Mouse (Mus musculus): Measurements from ENCODE around the gene Usp28. TPM values are rescaled to one million over a fixed set of nuclear protein-coding genes. Genes with fewer than 3 reads are reported as not detected.

Gene Usp28
- polyA plus RNA-seq, 1 experiment: 7.7 TPM

GRCm38 (mm10) chr9:49055333-49056205, 70.4 kb downstream of the Usp28 start, which contains the start of gene Zw10:
Gene Zw10, plus strand, starts transcription at chr9:49055613.
- WGBS: 1% methylated on average over 53 of the region's 53 CpGs
- no peaks in the 10 kb centered on the region for H3K27me3 ChIP-seq (ENCODE audit: control insufficient read depth, insufficient read depth, low read length)
- peaks cover 6% of the 10 kb centered on the region for H3K36me3 ChIP-seq (ENCODE audit: control insufficient read depth, insufficient read depth, low read length)
- H3K27ac ChIP-seq (ENCODE audit: insufficient read depth, low read depth, low read length): 0 out of 2 replicates have a peak within 1 kb of the TSS, but pooled peaks have one; percentile 33
- peak within 1 kb of the TSS; percentile 97 for H3K4me3 ChIP-seq (ENCODE audit: low read depth, low read length)
- H3K4me1 ChIP-seq (ENCODE audit: control insufficient read depth, insufficient read depth, insufficient read length, low read length): no peaks in the 10 kb centered on the region
- peak; percentile 63; the same call in 1 of the 2 replicates for TF ChIP-seq POLR2A (IDR thresholded peaks at IDR 0.05; ENCODE audit: low read depth, low read length)
- no peak for TF ChIP-seq CTCF (IDR thresholded peaks at IDR 0.05; ENCODE audit: extremely low read depth, insufficient read length, insufficient replicate concordance, low read depth, low read length)

- TF ChIP-seq POLR2A (IDR thresholded peaks at IDR 0.05; ENCODE audit: low read depth, low read length) (no peak), CTCF (IDR thresholded peaks at IDR 0.05; ENCODE audit: extremely low read depth, insufficient read length, insufficient replicate concordance, low read depth, low read length) (no peak)
- Histone ChIP-seq H3K27me3 (ENCODE audit: control insufficient read depth, insufficient read depth, low read length) (no peaks in the 10 kb centered on the region), H3K27ac (ENCODE audit: insufficient read depth, low read depth, low read length) (no peak overlapping the region), H3K36me3 (ENCODE audit: control insufficient read depth, insufficient read depth, low read length) (peaks cover 50% of the 10 kb centered on the region), H3K4me3 (ENCODE audit: low read depth, low read length) (no peak overlapping the region), H3K4me1 (ENCODE audit: control insufficient read depth, insufficient read depth, insufficient read length, low read length) (no peaks in the 10 kb centered on the region)
- 88% methylated on average over 3 of the region's 3 CpGs for WGBS
These were observed 91.7 kb downstream of the Usp28 start for GRCm38 (mm10) chr9:49076847-49077246.

GRCm38 (mm10) chr9:49081107-49081506, 95.9 kb downstream of the Usp28 start, which contains the start of gene Tmprss5:
Gene Tmprss5, plus strand, starts transcription at chr9:49081260.
- no peaks in the 10 kb centered on the region for H3K27me3 ChIP-seq (ENCODE audit: control insufficient read depth, insufficient read depth, low read length)
- H3K4me3 ChIP-seq (ENCODE audit: low read depth, low read length): no peak within 1 kb of the TSS
- no peak within 1 kb of the TSS for H3K27ac ChIP-seq (ENCODE audit: insufficient read depth, low read depth, low read length)
- H3K36me3 ChIP-seq (ENCODE audit: control insufficient read depth, insufficient read depth, low read length): peaks cover 22% of the 10 kb centered on the region
- WGBS: 75% methylated on average over 5 of the region's 5 CpGs
- TF ChIP-seq CTCF (IDR thresholded peaks at IDR 0.05; ENCODE audit: extremely low read depth, insufficient read length, insufficient replicate concordance, low read depth, low read length) (no peak), POLR2A (IDR thresholded peaks at IDR 0.05; ENCODE audit: low read depth, low read length) (no peak)
- H3K4me1 ChIP-seq (ENCODE audit: control insufficient read depth, insufficient read depth, insufficient read length, low read length): no peaks in the 10 kb centered on the region

GRCm38 (mm10) chr9:49081561-49081960, 96.4 kb downstream of the Usp28 start:
- 24% methylated on average over 4 of the region's 4 CpGs for WGBS
- no peak overlapping the region for H3K27ac ChIP-seq (ENCODE audit: insufficient read depth, low read depth, low read length)
- no peak for TF ChIP-seq POLR2A (IDR thresholded peaks at IDR 0.05; ENCODE audit: low read depth, low read length)
- peak; percentile 64; the same call in 1 of the 2 replicates for TF ChIP-seq CTCF (IDR thresholded peaks at IDR 0.05; ENCODE audit: extremely low read depth, insufficient read length, insufficient replicate concordance, low read depth, low read length)
- peaks cover 22% of the 10 kb centered on the region for H3K36me3 ChIP-seq (ENCODE audit: control insufficient read depth, insufficient read depth, low read length)
- no peak overlapping the region for H3K4me3 ChIP-seq (ENCODE audit: low read depth, low read length)
- H3K27me3 ChIP-seq (ENCODE audit: control insufficient read depth, insufficient read depth, low read length): no peaks in the 10 kb centered on the region
- H3K4me1 ChIP-seq (ENCODE audit: control insufficient read depth, insufficient read depth, insufficient read length, low read length): no peaks in the 10 kb centered on the region

GRCm38 (mm10) chr9:49087317-49087716, 102.1 kb downstream of the Usp28 start:
- H3K27me3 ChIP-seq (ENCODE audit: control insufficient read depth, insufficient read depth, low read length): no peaks in the 10 kb centered on the region
- H3K4me1 ChIP-seq (ENCODE audit: control insufficient read depth, insufficient read depth, insufficient read length, low read length): no peaks in the 10 kb centered on the region
- no peak overlapping the region for H3K4me3 ChIP-seq (ENCODE audit: low read depth, low read length)
- H3K27ac ChIP-seq (ENCODE audit: insufficient read depth, low read depth, low read length): no peak overlapping the region
- no peaks in the 10 kb centered on the region for H3K36me3 ChIP-seq (ENCODE audit: control insufficient read depth, insufficient read depth, low read length)
- TF ChIP-seq CTCF (IDR thresholded peaks at IDR 0.05; ENCODE audit: extremely low read depth, insufficient read length, insufficient replicate concordance, low read depth, low read length) (no peak), POLR2A (IDR thresholded peaks at IDR 0.05; ENCODE audit: low read depth, low read length) (no peak)
- WGBS: 70% methylated on average over 11 of the region's 11 CpGs

Other genes starting within 250 kb of the Usp28 start
- 1.6 and 1.8 TPM in 2 replicates for gene Zbtb16, start 149.2 kb upstream of the Usp28 start, polyA plus RNA-seq (2012; rRNA removed)
- 1.7 and 2.4 TPM in 2 replicates for gene Htr3a, start 74.3 kb upstream of the Usp28 start, polyA plus RNA-seq (2012; rRNA removed)
- 0.06 and 0.18 TPM in 2 replicates for gene Htr3b, start 20.4 kb upstream of the Usp28 start, polyA plus RNA-seq (2012; rRNA removed)
- gene Zw10, start 70.2 kb downstream of the Usp28 start, polyA plus RNA-seq (2012; rRNA removed): 2.8 and 5.0 TPM in 2 replicates
- gene Tmprss5, start 95.9 kb downstream of the Usp28 start, polyA plus RNA-seq (2012; rRNA removed): 1.5 and 3.3 TPM in 2 replicates